ENCODE assay signal across 20 mouse cellular contexts in the genomic region with DNA sequence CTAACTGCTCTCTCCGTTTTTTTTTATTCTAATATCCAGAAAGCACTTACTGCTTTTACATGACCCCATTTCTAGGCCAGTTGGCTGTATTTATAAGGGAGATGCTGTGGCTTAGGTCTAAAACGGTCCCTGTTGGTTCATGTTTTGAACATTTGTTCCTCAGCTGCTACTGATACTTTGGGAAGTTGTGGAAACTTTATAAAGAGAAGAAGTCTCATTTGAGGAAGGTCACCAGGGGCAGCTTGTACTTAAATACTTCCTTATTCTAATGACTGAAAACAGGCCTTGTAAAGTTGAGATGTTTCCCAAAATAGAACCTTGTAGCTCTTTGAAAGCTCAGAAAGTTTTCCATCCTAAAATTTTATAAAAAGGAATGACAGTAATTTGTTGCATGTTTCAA. TPM values are rescaled to one million over a fixed set of nuclear protein-coding genes. Genes with fewer than 3 reads are reported as not detected.
A peak's percentile ranks its signal among the peaks of the same experiment; 100 is the strongest.
DNase-seq lines count a peak whose midpoint lies in the region; ATAC-seq lines count a peak whose summit lies in the region.
"Had no signal": no experiment of that assay in that cellular context is flagged by ENCODE, and none has a peak within 500 bp of the region (broad histone marks: within the 10 kb centered on the region; RNA-seq: fewer than 3 reads in every experiment).

No protein-coding gene starts in this region.

- no peak overlapping the region for H3K4me3 ChIP-seq in embryonic facial prominence, embryonic 14.5 days (ENCODE audit: low read depth, low read length)
- no peak overlapping the region for H3K4me3 ChIP-seq in embryonic facial prominence, embryonic 10.5 days
- no peak overlapping the region for H3K4me3 ChIP-seq in heart, embryonic 12.5 days
- H3K4me3 ChIP-seq in midbrain, embryonic 10.5 days = no peak overlapping the region
- H3K4me3 ChIP-seq: embryonic facial prominence, embryonic 13.5 days; forebrain, embryonic 13.5 days; hindbrain, embryonic 13.5 days had no signal

- no peaks in the 10 kb centered on the region for H3K9me3 ChIP-seq in embryonic facial prominence, embryonic 14.5 days (ENCODE audit: control insufficient read depth, low read length)
- no peaks in the 10 kb centered on the region for H3K9me3 ChIP-seq in embryonic facial prominence, embryonic 10.5 days
- no peaks in the 10 kb centered on the region for H3K9me3 ChIP-seq in heart, embryonic 12.5 days (replicated peaks)
- no peaks in the 10 kb centered on the region for H3K9me3 ChIP-seq in midbrain, embryonic 10.5 days (replicated peaks)
- H3K9me3 ChIP-seq: embryonic facial prominence, embryonic 13.5 days; forebrain, embryonic 13.5 days; hindbrain, embryonic 13.5 days had no signal

- no peak overlapping the region for H3K9ac ChIP-seq in embryonic facial prominence, embryonic 14.5 days (ENCODE audit: low read depth, low read length)
- H3K9ac ChIP-seq in heart, embryonic 12.5 days = no peak overlapping the region
- H3K9ac ChIP-seq: embryonic facial prominence, embryonic 13.5 days; forebrain, embryonic 13.5 days; forebrain, postnatal 0 days; hindbrain, embryonic 13.5 days had no signal

- no peak for ATAC-seq in embryonic facial prominence, embryonic 14.5 days (ENCODE audit: low read depth)
- ATAC-seq in heart, embryonic 12.5 days (ENCODE audit: insufficient number of reproducible peaks, low FRiP score) = no peak
- ATAC-seq: CD4-positive, CD25-positive, alpha-beta regulatory T cell, adult 4 months; forebrain, embryonic 13.5 days; forebrain, postnatal 0 days; hindbrain, postnatal 0 days had no signal

- no peaks in the 10 kb centered on the region for H3K4me1 ChIP-seq in embryonic facial prominence, embryonic 14.5 days (ENCODE audit: control insufficient read depth, insufficient read depth, low read length)
- H3K4me1 ChIP-seq in embryonic facial prominence, embryonic 10.5 days = no peaks in the 10 kb centered on the region
- no peaks in the 10 kb centered on the region for H3K4me1 ChIP-seq in heart, embryonic 12.5 days (replicated peaks)
- no peaks in the 10 kb centered on the region for H3K4me1 ChIP-seq in midbrain, embryonic 10.5 days
- H3K4me1 ChIP-seq: embryonic facial prominence, embryonic 13.5 days; forebrain, embryonic 13.5 days; hindbrain, embryonic 13.5 days had no signal

- H3K27me3 ChIP-seq in embryonic facial prominence, embryonic 14.5 days (replicated peaks; ENCODE audit: control insufficient read depth, insufficient read depth, low read length) = no peaks in the 10 kb centered on the region
- no peaks in the 10 kb centered on the region for H3K27me3 ChIP-seq in embryonic facial prominence, embryonic 10.5 days (replicated peaks; ENCODE audit: low read depth, poor library complexity, severe bottlenecking)
- no peaks in the 10 kb centered on the region for H3K27me3 ChIP-seq in heart, embryonic 12.5 days (replicated peaks)
- no peaks in the 10 kb centered on the region for H3K27me3 ChIP-seq in midbrain, embryonic 10.5 days (ENCODE audit: low read depth, poor library complexity, severe bottlenecking)
- H3K27me3 ChIP-seq: embryonic facial prominence, embryonic 13.5 days; forebrain, embryonic 13.5 days; hindbrain, embryonic 13.5 days had no signal

- no peak overlapping the region for H3K27ac ChIP-seq in embryonic facial prominence, embryonic 14.5 days (replicated peaks; ENCODE audit: low read depth, low read length)
- H3K27ac ChIP-seq in embryonic facial prominence, embryonic 10.5 days (replicated peaks) = no peak overlapping the region
- H3K27ac ChIP-seq in heart, embryonic 12.5 days (ENCODE audit: poor library complexity, severe bottlenecking) = no peak overlapping the region
- H3K27ac ChIP-seq in midbrain, embryonic 10.5 days (replicated peaks) = no peak overlapping the region
- H3K27ac ChIP-seq: embryonic facial prominence, embryonic 13.5 days; forebrain, embryonic 13.5 days; hindbrain, embryonic 13.5 days; hindbrain, postnatal 0 days had no signal

- DNase-seq in embryonic facial prominence, embryonic 14.5 days (ENCODE audit: low spot score) = peak; percentile 5
- no peak for DNase-seq in embryonic facial prominence, embryonic 10.5 days (ENCODE audit: low spot score)
- DNase-seq in heart, adult 8-10 months (ENCODE audit: low spot score) = peak; percentile 22
- DNase-seq in lung, postnatal 36 days = peak; percentile 21
- DNase-seq in lung, postnatal 4 days = no peak
- DNase-seq in adrenal gland, postnatal 36 days = no peak
- no peak for DNase-seq in midbrain, embryonic 10.5 days (ENCODE audit: low spot score)
- DNase-seq: adrenal gland, adult 8-10 months; B cell, adult 2 months; cerebellum, adult 11-12 months; cerebellum, adult 9-10 months; cerebellum, postnatal 25 days; forebrain, postnatal 0 days; heart, postnatal 10 days had no signal

- H3K36me3 ChIP-seq in embryonic facial prominence, embryonic 14.5 days (ENCODE audit: control insufficient read depth, insufficient read depth, low read length) = no peaks in the 10 kb centered on the region
- no peaks in the 10 kb centered on the region for H3K36me3 ChIP-seq in embryonic facial prominence, embryonic 10.5 days (replicated peaks)
- H3K36me3 ChIP-seq in heart, embryonic 12.5 days = no peaks in the 10 kb centered on the region
- H3K36me3 ChIP-seq in midbrain, embryonic 10.5 days = no peaks in the 10 kb centered on the region
- H3K36me3 ChIP-seq: embryonic facial prominence, embryonic 13.5 days; hindbrain, embryonic 13.5 days had no signal

- no peak overlapping the region for H3K4me2 ChIP-seq in embryonic facial prominence, embryonic 14.5 days (ENCODE audit: low read depth, low read length)
- no peak overlapping the region for H3K4me2 ChIP-seq in heart, embryonic 12.5 days
- H3K4me2 ChIP-seq: embryonic facial prominence, embryonic 13.5 days; forebrain, embryonic 13.5 days; hindbrain, embryonic 13.5 days had no signal

- WGBS in embryonic facial prominence, embryonic 14.5 days = 43% methylated on average over 2 of the region's 2 CpGs
- WGBS in embryonic facial prominence, embryonic 10.5 days = 60% methylated on average over 2 of the region's 2 CpGs
- 60% methylated on average over 2 of the region's 2 CpGs for WGBS in heart, embryonic 12.5 days
- WGBS in midbrain, embryonic 10.5 days = 84% methylated on average over 2 of the region's 2 CpGs

RNA-seq across cellular contexts. Expression of a gene that starts 52.4 kb away (rescaled TPM):
- polyA plus RNA-seq in embryonic facial prominence, embryonic 14.5 days (2014; fragmentation: Nextera tagmentation; extraction: Ambion mirVana) = 19.3 and 20.1 TPM in 2 replicates
- 12.5 and 13.6 TPM in 2 replicates for polyA plus RNA-seq in embryonic facial prominence, embryonic 10.5 days (2016; fragmentation: Nextera tagmentation; extraction: Ambion mirVana)
- 10 to 100 TPM; 10.7 to 14.3 (median 11.1) TPM for total RNA-seq in heart, adult 8-10 months (2022)
- polyA plus RNA-seq in heart, embryonic 12.5 days (2016; fragmentation: Nextera tagmentation; extraction: Ambion mirVana) = 5.7 and 5.8 TPM in 2 replicates
- 10 to 100 TPM; 32.9 to 42.1 TPM for total RNA-seq in adrenal gland, postnatal 36 days (2021)
- polyA plus RNA-seq in midbrain, embryonic 10.5 days (2016; fragmentation: Nextera tagmentation; extraction: Ambion mirVana) = 12.4 and 15.7 TPM in 2 replicates

Comparison
In these comparisons a context has a peak if more than half of its experiments do, and no peak if none do; other contexts are left out.
1. DNase-seq: peak in embryonic facial prominence, embryonic 14.5 days (single experiment), heart, adult 8-10 months (single experiment) and lung, postnatal 36 days (single experiment); none in embryonic facial prominence, embryonic 10.5 days (single experiment), lung, postnatal 4 days (0 of 2), adrenal gland, postnatal 36 days (0 of 2) and midbrain, embryonic 10.5 days (single experiment).